Mouse (Mus musculus) kidney, embryonic 16.5 days (tissue): ENCODE measurements around the gene Lce3b. TPM values are rescaled to one million over a fixed set of nuclear protein-coding genes. Genes with fewer than 3 reads are reported as not detected.

ENCODE experiments used
- ATAC-seq: fragments of 200-750 bp; cut with Nextera tagmentation; 2 replicates; pipeline ENCODE4 v1.8.0; 2017; ENCODE audit warnings: moderate TSS enrichment; ENCODE audit not compliant: low FRiP score, low TSS enrichment
- H3K27ac ChIP-seq: fragments of 300-500 bp; sonication (generic); 2 replicates; pipeline ENCODE4 v1.5.1; 2014; ENCODE audit warnings: low read length
- H3K27me3 ChIP-seq: fragments of 300-500 bp; sonication (generic); 2 replicates; pipeline ENCODE4 v1.6.1; 2014; ENCODE audit warnings: low read length, control low read depth, mixed read lengths; ENCODE audit not compliant: insufficient read depth
- H3K36me3 ChIP-seq: fragments of 300-500 bp; sonication (generic); 2 replicates; pipeline ENCODE4 v1.6.1; 2014; ENCODE audit warnings: low read length, control low read depth, mixed read lengths; ENCODE audit not compliant: insufficient read depth
- H3K4me1 ChIP-seq: fragments of 300-500 bp; sonication (generic); 2 replicates; pipeline ENCODE4 v1.6.1; 2014; ENCODE audit warnings: low read length, control low read depth, mixed read lengths; ENCODE audit not compliant: insufficient read depth
- H3K4me2 ChIP-seq: fragments of 300-500 bp; sonication (generic); replicated peaks from 2 replicates; pipeline ENCODE4 v1.6.1; 2014; ENCODE audit warnings: low read depth, low read length
- H3K4me3 ChIP-seq: fragments of 300-500 bp; sonication (generic); 2 replicates; pipeline ENCODE4 v1.5.1; 2014; ENCODE audit warnings: mild to moderate bottlenecking, low read length
- H3K9ac ChIP-seq: fragments of 300-500 bp; sonication (generic); replicated peaks from 2 replicates; pipeline ENCODE4 v1.6.1; 2014; ENCODE audit warnings: low read length
- H3K9me3 ChIP-seq: fragments of 300-500 bp; sonication (generic); 2 replicates; pipeline ENCODE4 v1.6.1; 2016; ENCODE audit warnings: low read length, control low read depth
- WGBS: fragments of 180-500 bp; shearing (Covaris S2); extraction: QIAGEN DNeasy Blood & Tissue Kit; methylation state at CpG from one replicate; pipeline ENCODE4 v1.1.7; 2014; 5-methylcytosine and 5-hydroxymethylcytosine counted together
- polyA plus RNA-seq: library from polyadenylated mRNA; unstranded; fragments of >200 nt; fragmentation: Nextera tagmentation; extraction: Ambion mirVana; gene quantifications from 2 replicates; pipeline ENCODE4 v1.2.1, GENCODE M21; 2015

The Lce3b gene
- polyA plus RNA-seq: not detected in 2 replicates

DNA sequence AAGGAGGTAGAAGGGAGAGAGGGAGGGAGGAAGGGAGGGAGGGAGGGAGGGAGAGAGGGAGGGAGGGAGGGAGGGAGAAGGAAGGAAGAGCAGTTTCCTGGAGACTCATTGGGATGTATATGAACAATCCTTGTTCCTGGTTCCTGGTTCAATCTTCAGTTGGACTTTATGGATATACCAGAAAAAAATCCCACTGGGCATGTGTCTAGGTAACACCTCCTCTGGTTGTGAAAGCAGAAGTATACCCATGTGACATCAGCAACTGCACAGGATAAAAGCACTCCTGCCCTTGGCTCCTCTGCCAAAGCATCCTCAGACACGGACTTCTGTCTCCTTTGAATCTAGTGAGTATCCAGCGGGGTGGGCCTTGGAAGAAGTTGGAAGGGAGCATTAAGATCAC, at the start of gene Lce3b:
Lce3b (plus strand) TSS at position 301 of the 400 bp plus-strand sequence.
- H3K27me3 ChIP-seq: no peaks in the 10 kb centered on the region
- WGBS: 66% methylated on average over 2 of the region's 2 CpGs
- H3K9ac ChIP-seq: no peak within 1 kb of the TSS
- no peaks in the 10 kb centered on the region for H3K9me3 ChIP-seq
- no peaks in the 10 kb centered on the region for H3K36me3 ChIP-seq
- no peak within 1 kb of the TSS for H3K4me3 ChIP-seq
- H3K27ac ChIP-seq: no peak within 1 kb of the TSS
- ATAC-seq: no peak
- H3K4me1 ChIP-seq: no peaks in the 10 kb centered on the region
- no peak within 1 kb of the TSS for H3K4me2 ChIP-seq

DNA sequence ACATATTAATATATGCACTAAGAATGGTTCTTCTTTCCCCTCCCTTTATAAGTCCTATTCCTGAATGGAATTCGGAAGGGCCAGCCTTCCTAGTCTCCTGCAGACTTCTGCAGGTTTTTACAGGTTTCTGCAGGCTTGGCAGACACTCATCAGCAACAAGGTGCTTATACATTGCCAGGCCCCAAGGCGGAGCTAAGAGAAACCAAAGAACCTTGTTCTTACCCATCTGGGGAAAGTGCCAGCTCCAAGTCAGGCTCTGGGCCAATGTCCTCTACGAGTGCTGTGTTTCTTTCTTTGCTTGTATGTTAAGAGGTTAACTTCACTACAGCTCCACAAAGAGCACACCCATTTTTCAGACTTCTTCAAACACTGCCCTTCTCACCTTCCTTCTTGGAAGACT, 38.7 kb upstream of the Lce3b start:
- Histone ChIP-seq H3K9ac (no peak overlapping the region), H3K27me3 (no peaks in the 10 kb centered on the region), H3K36me3 (no peaks in the 10 kb centered on the region), H3K4me1 (no peaks in the 10 kb centered on the region), H3K4me2 (no peak overlapping the region), H3K27ac (no peak overlapping the region), H3K4me3 (no peak overlapping the region), H3K9me3 (no peaks in the 10 kb centered on the region)
- 60% methylated on average over 3 of the region's 3 CpGs for WGBS
- ATAC-seq: no peak

- H3K36me3 ChIP-seq: no peaks in the 10 kb centered on the region
- no peaks in the 10 kb centered on the region for H3K4me1 ChIP-seq
- H3K4me2 ChIP-seq: no peak overlapping the region
- no peaks in the 10 kb centered on the region for H3K27me3 ChIP-seq
- no peaks in the 10 kb centered on the region for H3K9me3 ChIP-seq
- no peak overlapping the region for H3K4me3 ChIP-seq
- no peak overlapping the region for H3K9ac ChIP-seq
- no peak for ATAC-seq
- WGBS: 54% methylated on average over 1 of the region's 1 CpGs
- no peak overlapping the region for H3K27ac ChIP-seq
These were observed 38.3 kb upstream of the Lce3b start for GRCm38 (mm10) chr3:92894489-92894888.

DNA sequence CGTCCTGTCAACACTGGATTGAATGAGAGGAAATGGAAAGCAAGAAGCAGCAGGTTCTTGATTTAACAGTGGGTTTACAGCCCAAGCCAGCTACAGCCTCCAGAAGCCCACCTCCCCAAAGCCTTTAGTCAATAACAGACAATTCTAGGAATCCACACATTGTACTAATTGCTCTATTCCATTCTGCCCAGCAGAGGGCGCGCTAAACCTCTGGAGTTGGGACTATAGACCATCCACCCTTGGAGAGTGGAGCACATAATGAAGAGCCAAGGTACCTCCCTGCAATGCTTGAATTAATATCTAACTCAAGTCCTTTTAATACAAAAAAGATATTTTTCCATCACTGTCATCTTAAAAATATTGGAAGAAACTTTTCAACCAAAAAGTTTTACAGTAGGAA, 29.8 kb upstream of the Lce3b start:
- no peak for ATAC-seq
- no peaks in the 10 kb centered on the region for H3K4me1 ChIP-seq
- H3K9ac ChIP-seq: no peak overlapping the region
- H3K36me3 ChIP-seq: no peaks in the 10 kb centered on the region
- WGBS: 24% methylated on average over 3 of the region's 3 CpGs
- no peak overlapping the region for H3K27ac ChIP-seq
- H3K27me3 ChIP-seq: no peaks in the 10 kb centered on the region
- H3K9me3 ChIP-seq: no peaks in the 10 kb centered on the region
- no peak overlapping the region for H3K4me2 ChIP-seq
- H3K4me3 ChIP-seq: no peak overlapping the region

- H3K27me3 ChIP-seq: no peaks in the 10 kb centered on the region
- 34% methylated on average over 4 of the region's 4 CpGs for WGBS
- no peak; the same call in 1 of the 2 replicates for ATAC-seq
- no peak overlapping the region for H3K9ac ChIP-seq
- no peaks in the 10 kb centered on the region for H3K4me1 ChIP-seq
- H3K9me3 ChIP-seq: no peaks in the 10 kb centered on the region
- no peak overlapping the region for H3K27ac ChIP-seq
- no peak overlapping the region for H3K4me3 ChIP-seq
- no peaks in the 10 kb centered on the region for H3K36me3 ChIP-seq
- H3K4me2 ChIP-seq: no peak overlapping the region
These were observed 29.1 kb upstream of the Lce3b start for GRCm38 (mm10) chr3:92903640-92904039.

DNA sequence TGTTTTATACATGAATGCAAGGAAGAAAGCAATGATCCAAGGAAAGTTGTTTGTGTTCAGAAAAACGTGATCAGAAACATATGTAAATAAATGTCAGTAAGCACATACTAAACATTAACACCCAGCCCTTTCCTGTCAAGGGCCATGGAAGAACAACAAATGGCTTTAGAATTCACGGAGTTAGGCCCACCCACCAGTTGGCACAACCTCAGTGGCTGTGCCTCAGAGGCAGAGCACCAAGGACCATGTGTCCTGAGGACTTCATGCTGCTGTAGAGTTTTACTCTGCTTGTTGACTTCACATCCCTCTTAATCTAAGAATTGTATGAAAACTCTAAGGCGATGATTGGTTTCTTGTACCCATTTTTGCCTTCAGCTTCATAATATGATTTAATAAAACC, 27.6 kb upstream of the Lce3b start:
- no peak for ATAC-seq
- no peak overlapping the region for H3K27ac ChIP-seq
- no peak overlapping the region for H3K9ac ChIP-seq
- H3K36me3 ChIP-seq: no peaks in the 10 kb centered on the region
- no peaks in the 10 kb centered on the region for H3K9me3 ChIP-seq
- H3K4me1 ChIP-seq: no peaks in the 10 kb centered on the region
- 49% methylated on average over 3 of the region's 3 CpGs for WGBS
- H3K4me3 ChIP-seq: no peak overlapping the region
- no peak overlapping the region for H3K4me2 ChIP-seq
- H3K27me3 ChIP-seq: no peaks in the 10 kb centered on the region

- H3K4me3 ChIP-seq: no peak overlapping the region
- H3K27me3 ChIP-seq: no peaks in the 10 kb centered on the region
- H3K4me2 ChIP-seq: no peak overlapping the region
- no peaks in the 10 kb centered on the region for H3K36me3 ChIP-seq
- no peaks in the 10 kb centered on the region for H3K4me1 ChIP-seq
- ATAC-seq: no peak
- H3K9me3 ChIP-seq: no peaks in the 10 kb centered on the region
- no peak overlapping the region for H3K27ac ChIP-seq
- WGBS: 24% methylated on average over 4 of the region's 4 CpGs
- no peak overlapping the region for H3K9ac ChIP-seq
These were observed 25.2 kb upstream of the Lce3b start for GRCm38 (mm10) chr3:92907571-92907970.

- WGBS: 56% methylated on average over 4 of the region's 4 CpGs
- H3K4me3 ChIP-seq: no peak overlapping the region
These were observed 12.4 kb upstream of the Lce3b start for GRCm38 (mm10) chr3:92920364-92920763.

DNA sequence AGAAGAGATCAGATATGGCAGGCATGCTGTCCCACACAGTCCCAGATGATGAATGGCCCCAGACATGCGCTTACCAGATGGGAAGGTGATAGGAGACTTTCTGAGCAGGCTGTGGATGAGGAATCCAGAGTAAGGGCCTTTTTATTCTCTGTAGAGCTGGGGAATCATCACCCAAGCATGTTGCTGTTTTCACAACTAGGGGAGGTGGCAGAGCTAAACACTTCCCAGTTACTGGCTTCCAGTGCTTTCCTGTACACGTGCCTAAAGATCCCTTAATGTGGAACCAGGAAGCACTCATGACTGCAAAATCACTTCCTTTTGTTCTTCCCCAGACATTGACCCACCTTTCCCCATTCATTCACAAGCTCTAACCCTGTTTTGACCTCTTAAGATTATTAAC, 6.6 kb upstream of the Lce3b start, which contains the start of gene Lce3a:
Lce3a (minus strand) TSS at position 101 of the 400 bp plus-strand sequence.
- no peak for ATAC-seq
- H3K4me3 ChIP-seq: no peak within 1 kb of the TSS
- WGBS: 66% methylated on average over 2 of the region's 2 CpGs

More at GRCm38 (mm10) chr3:92920364-92920763, 12.4 kb upstream of the Lce3b start:
- H3K9me3 ChIP-seq: no peaks in the 10 kb centered on the region
- peak; percentile 31; the same call in 1 of the 2 replicates for ATAC-seq
- no peak overlapping the region for H3K27ac ChIP-seq
- no peaks in the 10 kb centered on the region for H3K36me3 ChIP-seq
- no peaks in the 10 kb centered on the region for H3K4me1 ChIP-seq
- no peaks in the 10 kb centered on the region for H3K27me3 ChIP-seq
- no peak overlapping the region for H3K9ac ChIP-seq
- no peak overlapping the region for H3K4me2 ChIP-seq

GRCm38 (mm10) chr3:92944186-92944585, 11.4 kb downstream of the Lce3b start, which contains the start of gene Lce3c:
Gene Lce3c (plus strand): TSS chr3:92944486.
- no peak within 1 kb of the TSS for H3K9ac ChIP-seq
- no peaks in the 10 kb centered on the region for H3K36me3 ChIP-seq
- WGBS: 77% methylated on average over 1 of the region's 1 CpGs
- H3K4me3 ChIP-seq: no peak within 1 kb of the TSS
- H3K9me3 ChIP-seq: no peaks in the 10 kb centered on the region
- H3K27me3 ChIP-seq: no peaks in the 10 kb centered on the region
- no peak for ATAC-seq
- no peak within 1 kb of the TSS for H3K27ac ChIP-seq
- no peak within 1 kb of the TSS for H3K4me2 ChIP-seq
- no peaks in the 10 kb centered on the region for H3K4me1 ChIP-seq

More for the DNA sequence above, 6.6 kb upstream of the Lce3b start, which contains the start of gene Lce3a:
- Histone ChIP-seq H3K36me3 (no peaks in the 10 kb centered on the region), H3K9ac (no peak within 1 kb of the TSS), H3K4me1 (no peaks in the 10 kb centered on the region), H3K9me3 (no peaks in the 10 kb centered on the region), H3K27me3 (no peaks in the 10 kb centered on the region), H3K27ac (no peak within 1 kb of the TSS), H3K4me2 (no peak within 1 kb of the TSS)
